Mouse (Mus musculus): ENCODE measurements around the gene Eid3. TPM values are rescaled to one million over a fixed set of nuclear protein-coding genes. Genes with fewer than 3 reads are reported as not detected.

The Eid3 gene
- polyA plus RNA-seq, 1 experiment, result 0.34 TPM

GRCm38 (mm10) chr10:82860181-82860928 lies 6.1 kb upstream of the Eid3 start:
- under 1% methylated on average over 50 of the region's 50 CpGs for WGBS
- peak; percentile 34 to 70 for DNase-seq (ENCODE audit: low read depth in 1 of 2, low spot score in 2 of 2)
- Histone ChIP-seq H3K4me1 (ENCODE audit: control insufficient read depth, insufficient read depth, insufficient read length) (peaks cover 4% of the 10 kb centered on the region; the same call in 1 of the 2 replicates), H3K36me3 (ENCODE audit: control insufficient read depth, insufficient read depth, low read length) (no peaks in the 10 kb centered on the region; the same call in 1 of the 2 replicates), H3K27ac (ENCODE audit: insufficient read depth, low read length) (peak overlapping the region; percentile 89), H3K4me3 (ENCODE audit: extremely low read depth, insufficient read depth, insufficient read length) (peak overlapping the region; percentile 67), H3K27me3 (ENCODE audit: control insufficient read depth, insufficient read depth, low read length) (no peaks in the 10 kb centered on the region)
- no peak for TF ChIP-seq CTCF (IDR thresholded peaks at IDR 0.05; ENCODE audit: extremely low read depth, insufficient read depth, insufficient read length, insufficient replicate concordance)
- TF ChIP-seq POLR2A (IDR thresholded peaks at IDR 0.05; ENCODE audit: low read depth, low read length), result no peak; the same call in 1 of the 2 replicates

GRCm38 (mm10) chr10:82860929-82861315 lies 5.5 kb upstream of the Eid3 start:
- no peaks in the 10 kb centered on the region for H3K27me3 ChIP-seq (ENCODE audit: control insufficient read depth, insufficient read depth, low read length)
- peaks cover 4% of the 10 kb centered on the region; the same call in 1 of the 2 replicates for H3K4me1 ChIP-seq (ENCODE audit: control insufficient read depth, insufficient read depth, insufficient read length)
- 12% methylated on average over 8 of the region's 8 CpGs for WGBS

GRCm38 (mm10) chr10:82863106-82863680 lies 3.2 kb upstream of the Eid3 start:
- no peak overlapping the region for H3K27ac ChIP-seq (ENCODE audit: insufficient read depth, low read length)
- no peaks in the 10 kb centered on the region; the same call in 1 of the 2 replicates for H3K36me3 ChIP-seq (ENCODE audit: control insufficient read depth, insufficient read depth, low read length)
- DNase-seq (ENCODE audit: low read depth in 1 of 2, low spot score in 2 of 2), result no peak
- TF ChIP-seq CTCF (IDR thresholded peaks at IDR 0.05; ENCODE audit: extremely low read depth, insufficient read depth, insufficient read length, insufficient replicate concordance) (no peak), POLR2A (IDR thresholded peaks at IDR 0.05; ENCODE audit: low read depth, low read length) (no peak)
- no peak overlapping the region for H3K4me3 ChIP-seq (ENCODE audit: extremely low read depth, insufficient read depth, insufficient read length)
- H3K4me1 ChIP-seq (ENCODE audit: control insufficient read depth, insufficient read depth, insufficient read length), result peaks cover 4% of the 10 kb centered on the region; the same call in 1 of the 2 replicates
- WGBS, result 80% methylated on average over 5 of the region's 5 CpGs
- H3K27me3 ChIP-seq (ENCODE audit: control insufficient read depth, insufficient read depth, low read length), result no peaks in the 10 kb centered on the region

More at GRCm38 (mm10) chr10:82860929-82861315, 5.5 kb upstream of the Eid3 start:
- no peak for DNase-seq (ENCODE audit: low read depth in 1 of 2, low spot score in 2 of 2)
- Histone ChIP-seq H3K27ac (ENCODE audit: insufficient read depth, low read length) (peak overlapping the region; percentile 89), H3K36me3 (ENCODE audit: control insufficient read depth, insufficient read depth, low read length) (no peaks in the 10 kb centered on the region; the same call in 1 of the 2 replicates), H3K4me3 (ENCODE audit: extremely low read depth, insufficient read depth, insufficient read length) (peak overlapping the region; percentile 67)
- no peak for TF ChIP-seq POLR2A (IDR thresholded peaks at IDR 0.05; ENCODE audit: low read depth, low read length)
- TF ChIP-seq CTCF (IDR thresholded peaks at IDR 0.05; ENCODE audit: extremely low read depth, insufficient read depth, insufficient read length, insufficient replicate concordance), result no peak

- no peak for TF ChIP-seq CTCF (IDR thresholded peaks at IDR 0.05; ENCODE audit: extremely low read depth, insufficient read depth, insufficient read length, insufficient replicate concordance)
- TF ChIP-seq POLR2A (IDR thresholded peaks at IDR 0.05; ENCODE audit: low read depth, low read length), result no peak
- Histone ChIP-seq H3K27me3 (ENCODE audit: control insufficient read depth, insufficient read depth, low read length) (no peaks in the 10 kb centered on the region), H3K4me1 (ENCODE audit: control insufficient read depth, insufficient read depth, insufficient read length) (peaks cover 4% of the 10 kb centered on the region; the same call in 1 of the 2 replicates), H3K27ac (ENCODE audit: insufficient read depth, low read length) (no peak overlapping the region), H3K4me3 (ENCODE audit: extremely low read depth, insufficient read depth, insufficient read length) (no peak overlapping the region), H3K36me3 (ENCODE audit: control insufficient read depth, insufficient read depth, low read length) (no peaks in the 10 kb centered on the region; the same call in 1 of the 2 replicates)
- DNase-seq (ENCODE audit: low read depth in 1 of 2, low spot score in 2 of 2), result no peak
- WGBS, result 87% methylated on average over 7 of the region's 7 CpGs
Measured at GRCm38 (mm10) chr10:82863827-82864226, 2.6 kb upstream of the Eid3 start.

GRCm38 (mm10) chr10:82866832-82867231 lies 406 bp downstream of the Eid3 start:
- no peak for DNase-seq (ENCODE audit: low read depth in 1 of 2, low spot score in 2 of 2)
- no peak for TF ChIP-seq POLR2A (IDR thresholded peaks at IDR 0.05; ENCODE audit: low read depth, low read length)
- TF ChIP-seq CTCF (IDR thresholded peaks at IDR 0.05; ENCODE audit: extremely low read depth, insufficient read depth, insufficient read length, insufficient replicate concordance), result no peak
- Histone ChIP-seq H3K4me3 (ENCODE audit: extremely low read depth, insufficient read depth, insufficient read length) (peak overlapping the region; percentile 2; the same call in 1 of the 2 replicates), H3K27me3 (ENCODE audit: control insufficient read depth, insufficient read depth, low read length) (no peaks in the 10 kb centered on the region), H3K27ac (ENCODE audit: insufficient read depth, low read length) (no peak overlapping the region), H3K4me1 (ENCODE audit: control insufficient read depth, insufficient read depth, insufficient read length) (no peaks in the 10 kb centered on the region; the same call in 1 of the 2 replicates), H3K36me3 (ENCODE audit: control insufficient read depth, insufficient read depth, low read length) (no peaks in the 10 kb centered on the region; the same call in 1 of the 2 replicates)
- WGBS, result 48% methylated on average over 18 of the region's 18 CpGs

GRCm38 (mm10) chr10:82868418-82869086 lies 2.1 kb downstream of the Eid3 start:
- Histone ChIP-seq H3K36me3 (ENCODE audit: control insufficient read depth, insufficient read depth, low read length) (no peaks in the 10 kb centered on the region; the same call in 1 of the 2 replicates), H3K27ac (ENCODE audit: insufficient read depth, low read length) (no peak overlapping the region), H3K4me1 (ENCODE audit: control insufficient read depth, insufficient read depth, insufficient read length) (no peaks in the 10 kb centered on the region; the same call in 1 of the 2 replicates), H3K4me3 (ENCODE audit: extremely low read depth, insufficient read depth, insufficient read length) (no peak overlapping the region), H3K27me3 (ENCODE audit: control insufficient read depth, insufficient read depth, low read length) (no peaks in the 10 kb centered on the region)
- WGBS, result 77% methylated on average over 6 of the region's 6 CpGs
- DNase-seq (ENCODE audit: low read depth in 1 of 2, low spot score in 2 of 2), result no peak
- TF ChIP-seq POLR2A (IDR thresholded peaks at IDR 0.05; ENCODE audit: low read depth, low read length), result no peak
- no peak for TF ChIP-seq CTCF (IDR thresholded peaks at IDR 0.05; ENCODE audit: extremely low read depth, insufficient read depth, insufficient read length, insufficient replicate concordance)
